In the genomic region with DNA sequence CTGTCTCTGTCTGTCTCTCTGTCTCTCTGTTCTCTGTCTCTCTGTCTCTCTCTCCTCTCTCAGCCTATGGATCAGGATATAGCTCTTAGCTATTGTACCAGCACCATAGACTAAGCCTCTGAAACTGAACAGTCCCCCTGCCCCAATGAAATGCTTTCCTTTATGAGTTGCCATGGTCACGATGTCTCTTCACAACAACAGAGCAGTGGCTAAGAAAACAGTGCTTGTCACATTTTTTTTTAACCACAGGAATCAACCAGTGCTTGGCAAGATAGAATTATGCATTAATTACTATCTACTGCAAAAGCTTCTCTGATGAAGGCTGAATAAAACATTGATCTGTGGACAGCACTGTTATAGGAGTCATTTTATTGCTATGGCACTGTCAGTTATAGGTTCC, we compare ENCODE assay signal across 18 mouse cellular contexts.
"Had no signal": no experiment of that assay in that cellular context is flagged by ENCODE, and none has a peak within 500 bp of the region (broad histone marks: within the 10 kb centered on the region; RNA-seq: fewer than 3 reads in every experiment).

No protein-coding gene starts in this region.

- H3K27me3 ChIP-seq: midbrain, embryonic 12.5 days; neural tube, embryonic 13.5 days; neural tube, embryonic 15.5 days; stomach, embryonic 15.5 days had no signal

- ATAC-seq: midbrain, embryonic 16.5 days had no signal

- H3K27ac ChIP-seq: midbrain, embryonic 10.5 days; midbrain, embryonic 12.5 days; neural tube, embryonic 13.5 days; neural tube, embryonic 15.5 days; stomach, embryonic 15.5 days; stomach, postnatal 0 days had no signal

- H3K4me1 ChIP-seq: midbrain, embryonic 10.5 days; midbrain, embryonic 12.5 days; neural tube, embryonic 13.5 days; neural tube, embryonic 15.5 days; stomach, embryonic 15.5 days had no signal

- DNase-seq: lung, adult 18-20 months; lung, embryonic 14.5 days; lung, postnatal 10 days; lung, postnatal 4 days; midbrain, embryonic 14.5 days; retina, postnatal 1 day; right cerebral cortex, adult 18-20 months; right cerebral cortex, postnatal 25 days; thymus, postnatal 14 days; thymus, postnatal 36 days had no signal

- H3K9me3 ChIP-seq: midbrain, embryonic 10.5 days; midbrain, embryonic 12.5 days; neural tube, embryonic 13.5 days; neural tube, embryonic 15.5 days; stomach, embryonic 15.5 days had no signal

- H3K4me3 ChIP-seq: midbrain, embryonic 10.5 days; midbrain, embryonic 12.5 days; myocyte; neural tube, embryonic 13.5 days; neural tube, embryonic 15.5 days; stomach, embryonic 15.5 days had no signal

- H3K9ac ChIP-seq: lung, embryonic 14.5 days; midbrain, embryonic 12.5 days; neural tube, embryonic 13.5 days; neural tube, embryonic 15.5 days; stomach, embryonic 15.5 days had no signal

- H3K36me3 ChIP-seq: midbrain, embryonic 10.5 days; midbrain, embryonic 12.5 days; neural tube, embryonic 13.5 days; neural tube, embryonic 15.5 days; stomach, embryonic 15.5 days had no signal

- H3K4me2 ChIP-seq: lung, embryonic 14.5 days; midbrain, embryonic 12.5 days; neural tube, embryonic 13.5 days; neural tube, embryonic 15.5 days; stomach, embryonic 15.5 days had no signal
